Mouse (Mus musculus) MEL (cell line): Measurements from ENCODE around the gene Slc3a2. TPM values are rescaled to one million over a fixed set of nuclear protein-coding genes. Genes with fewer than 3 reads are reported as not detected.

Experiments used
- DNase-seq: peaks from one replicate; pipeline ENCODE4 v3.0.0; 2011; ENCODE audit warnings: low read depth, low spot score
- H3K27ac ChIP-seq: 2 replicates; pipeline ENCODE4 v1.5.1; 2012; ENCODE audit warnings: low read depth, mild to moderate bottlenecking, control low read depth, low read length, moderate library complexity; ENCODE audit not compliant: control insufficient read depth
- H3K27me3 ChIP-seq, 2 experiments: fragments of 150-350 bp in 1 of 2; sonication (generic) in 1 of 2; 2 replicates each; pipeline ENCODE4 v1.6.1; 2012; ENCODE audit warnings: low read length in 2 of 2, mild to moderate bottlenecking in 2 of 2, improper control_type of control experiment in 1 of 2, moderate library complexity in 1 of 2; ENCODE audit not compliant: insufficient read depth in 2 of 2, control insufficient read depth in 1 of 2
- H3K36me3 ChIP-seq, 2 experiments: 2 replicates each; pipeline ENCODE4 v1.6.1; 2012 to 2014; ENCODE audit warnings: low read length in 2 of 2, improper control_type of control experiment in 1 of 2, inconsistent platforms in 1 of 2, mild to moderate bottlenecking in 1 of 2; ENCODE audit not compliant: insufficient read depth in 2 of 2, control insufficient read depth in 1 of 2
- H3K4me1 ChIP-seq, 2 experiments: fragments of 150-350 bp in 1 of 2; sonication (generic) in 1 of 2; 2 replicates each; pipeline ENCODE4 v1.6.1; 2012; ENCODE audit warnings: low read length in 2 of 2, improper control_type of control experiment in 1 of 2, mild to moderate bottlenecking in 1 of 2; ENCODE audit not compliant: insufficient read depth in 2 of 2, control insufficient read depth in 1 of 2
- H3K4me3 ChIP-seq, 2 experiments: fragments of 150-350 bp in 1 of 2; sonication (generic) in 1 of 2; 2 replicates each; pipeline ENCODE4 v1.5.1; 2012; ENCODE audit warnings: low read depth in 2 of 2, low read length in 2 of 2, mild to moderate bottlenecking in 2 of 2, moderate library complexity in 2 of 2, control low read depth in 1 of 2, improper control_type of control experiment in 1 of 2; ENCODE audit not compliant: control insufficient read depth in 1 of 2, insufficient read depth in 1 of 2
- H3K79me2 ChIP-seq: 2 replicates; pipeline ENCODE4 v1.6.1; 2012; ENCODE audit warnings: mild to moderate bottlenecking, low read length, moderate library complexity; ENCODE audit not compliant: control insufficient read depth, poor library complexity, insufficient read depth
- H3K9ac ChIP-seq: 2 replicates; pipeline ENCODE4 v1.6.1; 2012; ENCODE audit warnings: low read depth, mild to moderate bottlenecking, control low read depth, low read length, moderate library complexity; ENCODE audit not compliant: control insufficient read depth, poor library complexity, severe bottlenecking
- H3K9me3 ChIP-seq: fragments of 150-350 bp; sonication (generic); replicated peaks from 2 replicates; pipeline ENCODE4 v1.6.1; 2012; ENCODE audit warnings: mild to moderate bottlenecking, low read length, improper control_type of control experiment, moderate library complexity; ENCODE audit not compliant: insufficient read depth
- BHLHE40 ChIP-seq: IDR thresholded peaks from 2 replicates; pipeline ENCODE4 v1.6.1; 2012; ENCODE audit warnings: low read depth, mild to moderate bottlenecking, inconsistent platforms, low read length, improper control_type of control experiment, borderline replicate concordance
- CHD1 ChIP-seq: IDR thresholded peaks from 2 replicates; pipeline ENCODE4 v1.6.1; 2012; ENCODE audit warnings: low read depth, mild to moderate bottlenecking, inconsistent platforms, low read length, improper control_type of control experiment
- CHD2 ChIP-seq: IDR thresholded peaks from 2 replicates; pipeline ENCODE4 v1.6.1; 2011; ENCODE audit warnings: low read length, improper control_type of control experiment
- CTCF ChIP-seq, 3 experiments: IDR thresholded peaks in 2 of 3; conservative IDR thresholded peaks in 1 of 3; 2 replicates each; pipeline ENCODE4 v1.5.1; 2011 to 2012; ENCODE audit warnings: low read length in 3 of 3, low read depth in 2 of 3, mild to moderate bottlenecking in 2 of 3, improper control_type of control experiment in 1 of 3, inconsistent platforms in 1 of 3, mixed read lengths in 1 of 3, moderate library complexity in 1 of 3; ENCODE audit not compliant: control insufficient read depth in 1 of 3, insufficient read depth in 1 of 3, poor library complexity in 1 of 3, severe bottlenecking in 1 of 3
- GABPA ChIP-seq: IDR thresholded peaks from 2 replicates; pipeline ENCODE4 v1.6.1; 2012; ENCODE audit warnings: low read depth, mild to moderate bottlenecking, inconsistent platforms, low read length, improper control_type of control experiment, moderate library complexity
- MAZ ChIP-seq: IDR thresholded peaks from 2 replicates; pipeline ENCODE4 v1.6.1; 2012; ENCODE audit warnings: low read depth, mild to moderate bottlenecking, inconsistent platforms, low read length, improper control_type of control experiment
- MYB ChIP-seq: IDR thresholded peaks from 2 replicates; pipeline ENCODE4 v1.6.1; 2011; ENCODE audit warnings: mild to moderate bottlenecking, low read depth, low read length, improper control_type of control experiment
- NRF1 ChIP-seq: IDR thresholded peaks from 2 replicates; pipeline ENCODE4 v1.6.1; 2014; ENCODE audit warnings: low read depth, mild to moderate bottlenecking, inconsistent platforms, low read length, improper control_type of control experiment, moderate library complexity; ENCODE audit not compliant: poor library complexity, insufficient read depth, severe bottlenecking
- RAD21 ChIP-seq: IDR thresholded peaks from 2 replicates; pipeline ENCODE4 v1.6.1; 2011; ENCODE audit warnings: mild to moderate bottlenecking, low read depth, low read length, improper control_type of control experiment
- SMC3 ChIP-seq: IDR thresholded peaks from 2 replicates; pipeline ENCODE4 v1.6.1; 2011; ENCODE audit warnings: low read depth, low read length, improper control_type of control experiment
- TAL1 ChIP-seq: IDR thresholded peaks from 2 replicates; pipeline ENCODE4 v1.6.1; 2012; ENCODE audit warnings: mild to moderate bottlenecking, inconsistent platforms, low read length, moderate library complexity, mixed read lengths
- TBP ChIP-seq: IDR thresholded peaks from 2 replicates; pipeline ENCODE4 v1.8.0; 2011; ENCODE audit warnings: low read depth, low read length, improper control_type of control experiment
- USF2 ChIP-seq, 2 experiments: IDR thresholded peaks; 2 replicates each; pipeline ENCODE4 v1.6.1; 2011 to 2012; ENCODE audit warnings: improper control_type of control experiment in 2 of 2, low read length in 2 of 2, borderline replicate concordance in 1 of 2, inconsistent platforms in 1 of 2, low read depth in 1 of 2, mild to moderate bottlenecking in 1 of 2; ENCODE audit not compliant: insufficient read depth in 1 of 2
- ZC3H11A ChIP-seq: IDR thresholded peaks from 2 replicates; pipeline ENCODE4 v1.6.1; 2012; ENCODE audit warnings: low read depth, mild to moderate bottlenecking, inconsistent platforms, low read length, improper control_type of control experiment
- ZNF384 ChIP-seq: IDR thresholded peaks from 2 replicates; pipeline ENCODE4 v1.6.1; 2012; ENCODE audit warnings: low read depth, mild to moderate bottlenecking, inconsistent platforms, low read length, improper control_type of control experiment
- polyA plus RNA-seq, 2 experiments: library from polyadenylated mRNA; stranded (reverse) in 1 of 2; unstranded in 1 of 2; fragments of >175 nt in 1 of 2; fragments of >200 nt in 1 of 2; gene quantifications; 2 replicates each; pipeline versions ENCODE4 v1.2.1 to v1.2.4; 2012; ENCODE audit warnings: low replicate concordance in 2 of 2, low read depth in 1 of 2; ENCODE audit not compliant: insufficient read length in 2 of 2, insufficient read depth in 1 of 2, missing spikeins in 1 of 2
- total RNA-seq: library from RNA; depleted of rRNA; stranded (reverse); fragments of 300-350 nt; gene quantifications from 2 replicates; pipeline ENCODE4 v1.2.3, GENCODE M21; 2012

Slc3a2 gene
- total and polyA plus RNA-seq, 3 experiments: 164 to 670 (median 428) TPM

DNA sequence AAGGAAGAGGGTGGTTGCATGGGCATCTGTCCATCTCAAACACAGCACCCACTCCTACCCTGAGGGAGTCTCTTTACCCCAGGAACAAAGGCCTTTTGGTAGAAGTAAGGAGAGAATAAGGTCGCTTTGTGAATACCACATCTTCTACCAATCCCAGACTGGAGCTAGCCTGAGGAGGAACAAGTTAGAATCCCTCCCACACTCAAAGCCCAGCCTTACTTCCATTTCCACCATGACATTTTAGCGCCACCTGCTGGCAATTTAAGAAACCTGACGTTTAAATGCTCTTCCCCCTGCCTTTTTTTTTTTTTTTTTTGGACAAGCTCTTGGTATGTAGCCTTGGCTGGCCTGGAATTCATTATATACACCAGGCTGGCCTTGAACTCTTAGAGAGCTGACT lies 40.2 kb downstream of the Slc3a2 start:
- peak; percentile 92 for DNase-seq
- Histone ChIP-seq H3K4me1 (no peaks in the 10 kb centered on the region), H3K9me3 (no peaks in the 10 kb centered on the region), H3K79me2 (no peaks in the 10 kb centered on the region), H3K36me3 (no peaks in the 10 kb centered on the region), H3K4me3 (no peak overlapping the region), H3K27me3 (peaks cover 0 to 3% of the 10 kb centered on the region in 2 experiments; a peak in 2 of 4 replicates), H3K27ac (no peak overlapping the region), H3K9ac (no peak overlapping the region)
- TF ChIP-seq TBP (0 out of 2 replicates have a peak, but pooled peaks have one; percentile 15), ZNF384 (peak; percentile 98), NRF1 (no peak), ZC3H11A (peak; percentile 93), CHD2 (no peak), CTCF (IDR thresholded peaks at IDR 0.05 in 2 of 3, conservative IDR thresholded peaks at IDR 0.05 in 1 of 3; ENCODE audit: control insufficient read depth in 1 of 3, insufficient read depth in 1 of 3, low read depth in 2 of 3, low read length in 3 of 3, poor library complexity in 1 of 3, severe bottlenecking in 1 of 3) (peak; percentile 65 to 97 (median 90)), MAZ (no peak), SMC3 (peak; percentile 94), RAD21 (peak; percentile 96)

DNA sequence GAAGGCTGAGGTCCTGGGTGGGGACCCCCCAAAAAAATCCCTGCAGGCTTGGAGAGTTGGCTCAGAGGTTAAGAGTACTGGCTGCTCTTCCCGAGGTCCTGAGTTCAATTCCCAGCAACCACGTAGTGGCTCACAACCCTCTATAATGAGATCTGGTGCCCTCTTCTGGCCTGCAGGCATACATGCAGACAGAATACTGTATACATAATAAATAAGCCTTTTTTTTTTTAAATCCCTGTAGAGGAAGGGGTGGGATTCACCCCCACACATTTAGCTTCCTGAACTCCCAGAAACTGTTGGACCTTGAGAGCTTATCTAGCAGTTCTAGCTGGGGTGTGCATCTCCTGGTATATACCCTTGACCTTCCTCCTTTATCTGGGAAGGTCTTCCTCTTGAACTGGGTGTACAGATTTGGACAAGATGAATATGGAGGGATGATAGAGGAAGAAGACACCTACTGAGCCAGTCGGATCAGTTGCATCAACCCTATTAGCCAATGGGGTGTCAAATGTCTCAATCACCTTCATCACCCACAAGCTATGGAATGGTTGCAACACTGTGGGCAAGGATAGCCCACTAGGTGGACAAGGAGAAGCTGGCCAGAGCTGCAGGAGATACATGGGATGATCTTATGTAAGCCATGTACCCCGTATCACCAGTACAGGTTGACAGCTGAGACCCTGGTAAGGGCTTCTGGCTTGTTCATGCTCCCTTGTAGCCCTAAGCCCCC lies 41.4 kb downstream of the Slc3a2 start:
- Histone ChIP-seq H3K27me3 (peaks cover 2 to 3% of the 10 kb centered on the region in 2 experiments; a peak in 2 of 4 replicates), H3K27ac (no peak overlapping the region), H3K4me1 (no peaks in the 10 kb centered on the region), H3K4me3 (no peak overlapping the region), H3K9me3 (no peaks in the 10 kb centered on the region), H3K79me2 (no peaks in the 10 kb centered on the region), H3K36me3 (no peaks in the 10 kb centered on the region), H3K9ac (no peak overlapping the region)
- TF ChIP-seq USF2 (IDR thresholded peaks at IDR 0.05; ENCODE audit: borderline replicate concordance in 1 of 2, insufficient read depth in 1 of 2, low read depth in 1 of 2, low read length in 2 of 2) (no peak), ZNF384 (no peak), NRF1 (no peak), GABPA (no peak), TAL1 (no peak), BHLHE40 (no peak), CHD1 (no peak), SMC3 (peak; percentile 25), ZC3H11A (no peak), MAZ (no peak), MYB (no peak), CTCF (IDR thresholded peaks at IDR 0.05 in 2 of 3, conservative IDR thresholded peaks at IDR 0.05 in 1 of 3; ENCODE audit: control insufficient read depth in 1 of 3, insufficient read depth in 1 of 3, low read depth in 2 of 3, low read length in 3 of 3, poor library complexity in 1 of 3, severe bottlenecking in 1 of 3) (peak in 2 of 3 experiments; percentile 16 to 25; a peak in 2 of 6 replicates)
- DNase-seq: no peak
